Mouse (Mus musculus) forebrain, embryonic 11.5 days (tissue): ENCODE data around the gene Diexf. TPM values are rescaled to one million over a fixed set of nuclear protein-coding genes. Genes with fewer than 3 reads are reported as not detected.

Source experiments
- ATAC-seq: fragments of 200-750 bp; cut with Nextera tagmentation; replicated peaks from 2 replicates; pipeline ENCODE4 v1.8.0; 2017; ENCODE audit warnings: moderate TSS enrichment; ENCODE audit not compliant: low FRiP score
- DNase-seq: peaks from one replicate; pipeline ENCODE4 v3.0.0-alpha.2; 2017; ENCODE audit warnings: low spot score
- H3K27ac ChIP-seq: fragments of 300-500 bp; sonication (generic); 2 replicates; pipeline ENCODE4 v1.5.1; 2014; ENCODE audit warnings: low read depth, low read length
- H3K27me3 ChIP-seq: fragments of 300-500 bp; sonication (generic); 2 replicates; pipeline ENCODE4 v1.6.1; 2014; ENCODE audit warnings: mild to moderate bottlenecking, low read length, mixed read lengths; ENCODE audit not compliant: control insufficient read depth, insufficient read depth
- H3K36me3 ChIP-seq: fragments of 300-500 bp; sonication (generic); 2 replicates; pipeline ENCODE4 v1.6.1; 2014; ENCODE audit warnings: mild to moderate bottlenecking, low read length, moderate library complexity, mixed read lengths; ENCODE audit not compliant: control insufficient read depth, insufficient read depth
- H3K4me1 ChIP-seq: fragments of 300-500 bp; sonication (generic); replicated peaks from 2 replicates; pipeline ENCODE4 v1.6.1; 2014; ENCODE audit warnings: low read length, mixed read lengths; ENCODE audit not compliant: control insufficient read depth, insufficient read depth
- H3K4me2 ChIP-seq: fragments of 300-500 bp; sonication (generic); 2 replicates; pipeline ENCODE4 v1.6.1; 2014; ENCODE audit warnings: low read depth, mild to moderate bottlenecking, low read length, moderate library complexity, mixed read lengths; ENCODE audit not compliant: severe bottlenecking
- H3K4me3 ChIP-seq: fragments of 300-500 bp; sonication (generic); 2 replicates; pipeline ENCODE4 v1.5.1; 2014; ENCODE audit warnings: low read depth, low read length
- H3K9ac ChIP-seq: fragments of 300-500 bp; sonication (generic); 2 replicates; pipeline ENCODE4 v1.6.1; 2014; ENCODE audit warnings: low read length
- H3K9me3 ChIP-seq: fragments of 300-500 bp; sonication (generic); 2 replicates; pipeline ENCODE4 v1.6.1; 2016; ENCODE audit warnings: low read length, mixed read lengths; ENCODE audit not compliant: control insufficient read depth
- WGBS: fragments of 180-500 bp; shearing (Covaris S2); extraction: QIAGEN DNeasy Blood & Tissue Kit; methylation state at CpG from one replicate; pipeline ENCODE4 v1.1.7; 2014; 5-methylcytosine and 5-hydroxymethylcytosine counted together
- polyA plus RNA-seq: library from polyadenylated mRNA; unstranded; fragments of >200 nt; fragmentation: Nextera tagmentation; extraction: Ambion mirVana; gene quantifications from 2 replicates; pipeline ENCODE4 v1.2.1, GENCODE M21; 2014

Diexf gene
- polyA plus RNA-seq, 1 experiment from 2014 or later, result 13.2 TPM

DNA sequence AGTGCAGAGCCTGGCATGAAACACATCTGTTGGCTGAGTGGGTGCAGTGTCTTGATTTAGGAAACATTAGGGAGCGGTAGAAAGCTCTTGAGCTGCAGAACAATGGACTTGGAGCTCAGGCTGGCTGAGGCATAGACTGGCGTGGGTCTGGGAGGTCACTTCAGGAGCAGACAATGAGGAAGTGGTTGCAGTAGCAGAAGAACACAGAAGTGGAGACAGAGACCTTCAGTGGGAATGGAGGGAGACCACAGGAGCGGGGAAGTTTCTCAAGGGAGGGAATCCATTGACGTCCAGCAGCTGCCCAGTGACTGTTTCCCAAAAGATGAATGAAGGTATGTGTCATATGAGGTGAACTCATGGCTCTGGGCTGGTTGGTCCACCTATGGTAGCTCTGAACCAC lies 15.0 kb upstream of the Diexf start:
- Histone ChIP-seq H3K4me1 (no peaks in the 10 kb centered on the region), H3K27ac (no peak overlapping the region), H3K36me3 (no peaks in the 10 kb centered on the region), H3K27me3 (no peaks in the 10 kb centered on the region), H3K4me2 (no peak overlapping the region), H3K9me3 (no peaks in the 10 kb centered on the region), H3K4me3 (no peak overlapping the region), H3K9ac (no peak overlapping the region)
- 84% methylated on average over 4 of the region's 4 CpGs for WGBS
- DNase-seq (no peak), ATAC-seq (no peak)

DNA sequence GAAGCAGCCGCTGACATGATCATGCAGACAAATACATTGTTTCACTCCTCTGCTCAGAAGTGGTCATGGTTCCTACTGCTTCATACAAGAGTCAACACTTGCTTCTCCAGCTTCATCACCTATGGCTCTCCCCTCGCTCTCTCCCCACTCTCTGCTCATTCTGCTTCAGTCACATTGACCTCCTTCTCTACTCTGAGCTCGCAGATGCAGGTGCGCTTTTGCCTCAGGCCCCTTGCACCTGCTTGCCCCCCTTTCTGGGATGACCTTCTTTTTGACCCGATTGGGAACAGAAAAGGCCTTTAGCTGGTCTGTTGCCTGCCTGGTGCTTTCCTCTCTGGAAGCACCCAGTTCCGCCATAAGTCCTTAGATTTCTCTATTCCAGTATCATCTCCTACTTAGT lies 14.4 kb upstream of the Diexf start:
- H3K9ac ChIP-seq, result no peak overlapping the region
- no peaks in the 10 kb centered on the region for H3K27me3 ChIP-seq
- no peak for ATAC-seq
- no peak overlapping the region for H3K4me2 ChIP-seq
- H3K36me3 ChIP-seq, result no peaks in the 10 kb centered on the region
- no peak overlapping the region for H3K27ac ChIP-seq
- no peak overlapping the region for H3K4me3 ChIP-seq
- WGBS, result 87% methylated on average over 6 of the region's 6 CpGs
- no peaks in the 10 kb centered on the region for H3K9me3 ChIP-seq
- no peak for DNase-seq
- no peaks in the 10 kb centered on the region for H3K4me1 ChIP-seq

DNA sequence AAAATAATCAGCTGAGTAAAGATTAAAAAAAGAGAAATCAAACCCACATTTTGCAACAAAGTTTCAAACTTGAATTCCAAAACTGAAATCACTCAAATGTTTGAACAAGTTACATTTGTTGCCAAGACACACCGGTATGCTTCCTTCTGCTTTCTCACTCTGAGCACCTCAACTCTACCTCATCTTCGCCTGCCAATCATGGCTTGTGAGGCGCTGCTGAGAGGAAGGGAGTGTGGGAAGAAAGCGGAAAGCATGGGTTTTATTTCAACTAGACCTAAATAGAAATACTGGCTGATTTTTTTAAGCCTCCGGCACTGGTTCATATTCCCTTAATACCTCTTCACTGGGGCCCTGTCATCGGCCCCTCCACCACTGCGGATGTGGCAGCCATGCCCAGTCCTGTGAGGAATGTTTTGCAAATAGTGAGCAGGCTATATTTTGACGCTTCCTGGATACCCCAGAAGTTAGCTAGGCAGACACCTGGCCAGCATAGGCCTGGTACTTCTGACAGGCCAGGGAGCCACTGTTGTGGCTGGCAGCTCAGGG lies 12.5 kb upstream of the Diexf start:
- no peak for ATAC-seq
- H3K27ac ChIP-seq, result no peak overlapping the region
- 87% methylated on average over 8 of the region's 8 CpGs for WGBS
- H3K36me3 ChIP-seq, result no peaks in the 10 kb centered on the region
- H3K27me3 ChIP-seq, result no peaks in the 10 kb centered on the region
- H3K9ac ChIP-seq, result no peak overlapping the region
- H3K9me3 ChIP-seq, result no peaks in the 10 kb centered on the region
- no peak overlapping the region for H3K4me3 ChIP-seq
- H3K4me2 ChIP-seq, result no peak overlapping the region
- H3K4me1 ChIP-seq, result no peaks in the 10 kb centered on the region
- no peak for DNase-seq

DNA sequence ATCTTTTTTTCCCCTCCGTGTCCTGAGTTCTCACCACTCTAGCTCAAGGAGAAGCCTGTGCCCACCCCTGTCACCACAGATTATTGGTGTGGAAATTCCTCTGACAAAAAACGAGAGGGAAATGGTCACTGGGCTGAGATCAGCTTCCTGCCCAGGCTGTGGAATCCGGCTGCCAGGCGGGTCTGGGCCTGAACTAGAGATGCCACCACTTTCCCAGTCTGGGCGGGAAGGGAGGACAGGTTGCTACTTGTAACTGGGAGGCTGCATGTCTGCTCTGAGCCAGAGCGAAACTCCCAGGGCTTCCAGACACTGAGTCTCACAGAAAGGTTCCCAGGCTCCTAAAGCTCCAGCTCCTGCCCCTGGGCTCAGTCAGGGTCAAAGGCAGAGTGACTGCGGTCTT lies 11.0 kb upstream of the Diexf start:
- Histone ChIP-seq H3K4me2 (no peak overlapping the region), H3K4me1 (no peaks in the 10 kb centered on the region), H3K9ac (no peak overlapping the region), H3K27me3 (no peaks in the 10 kb centered on the region), H3K27ac (no peak overlapping the region), H3K36me3 (no peaks in the 10 kb centered on the region), H3K4me3 (no peak overlapping the region), H3K9me3 (no peaks in the 10 kb centered on the region)
- no peak for ATAC-seq
- DNase-seq, result no peak
- 81% methylated on average over 7 of the region's 7 CpGs for WGBS

DNA sequence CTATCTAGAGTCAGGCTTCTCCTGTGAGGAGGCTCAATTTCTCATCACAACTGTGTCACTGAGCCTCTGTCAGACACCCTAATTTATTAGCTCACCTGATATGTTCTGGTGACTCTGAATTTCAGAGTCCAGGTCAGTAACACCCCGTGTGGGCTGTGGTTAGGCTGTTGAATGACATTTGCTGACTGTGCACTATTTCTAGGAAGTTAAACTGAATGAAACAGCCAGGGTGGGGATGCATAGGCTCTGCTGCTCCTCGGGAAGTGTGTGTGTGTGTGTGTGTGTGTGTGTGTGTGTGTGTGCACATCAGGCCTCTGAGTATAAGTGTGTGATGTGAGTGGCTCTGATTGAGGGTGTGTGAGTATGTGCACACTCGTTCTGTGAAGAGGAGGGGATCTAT lies 8.6 kb upstream of the Diexf start:
- H3K4me3 ChIP-seq, result no peak overlapping the region
- ATAC-seq (no peak), DNase-seq (no peak)
- no peaks in the 10 kb centered on the region for H3K9me3 ChIP-seq
- no peaks in the 10 kb centered on the region for H3K4me1 ChIP-seq
- H3K9ac ChIP-seq, result no peak overlapping the region
- 70% methylated on average over 3 of the region's 3 CpGs for WGBS
- no peaks in the 10 kb centered on the region for H3K27me3 ChIP-seq
- no peak overlapping the region for H3K4me2 ChIP-seq
- no peaks in the 10 kb centered on the region for H3K36me3 ChIP-seq
- no peak overlapping the region for H3K27ac ChIP-seq

DNA sequence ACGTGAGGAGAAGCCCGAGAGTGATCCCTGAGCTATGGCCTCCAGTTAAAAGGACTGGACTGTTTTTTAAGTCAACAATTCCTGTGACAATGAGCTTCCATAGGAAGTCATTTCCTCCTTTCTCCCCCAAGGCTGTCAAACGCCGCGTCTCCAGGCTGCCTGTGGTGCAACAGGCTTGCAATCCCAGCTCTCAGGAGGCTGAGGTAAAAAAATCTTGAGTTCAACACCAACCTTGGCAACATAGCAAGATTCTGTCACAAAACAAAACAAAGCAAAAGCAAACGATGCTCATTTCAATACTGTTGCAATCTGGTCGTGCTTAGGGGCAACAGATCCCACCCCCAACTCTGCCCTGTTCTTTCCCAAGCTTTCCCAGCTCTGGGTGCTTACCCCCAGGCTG lies 8.0 kb upstream of the Diexf start:
- Histone ChIP-seq H3K36me3 (no peaks in the 10 kb centered on the region), H3K4me1 (no peaks in the 10 kb centered on the region), H3K9ac (no peak overlapping the region), H3K4me2 (no peak overlapping the region), H3K27ac (no peak overlapping the region), H3K9me3 (no peaks in the 10 kb centered on the region), H3K27me3 (no peaks in the 10 kb centered on the region), H3K4me3 (no peak overlapping the region)
- ATAC-seq, result no peak
- no peak for DNase-seq
- 60% methylated on average over 7 of the region's 7 CpGs for WGBS

DNA sequence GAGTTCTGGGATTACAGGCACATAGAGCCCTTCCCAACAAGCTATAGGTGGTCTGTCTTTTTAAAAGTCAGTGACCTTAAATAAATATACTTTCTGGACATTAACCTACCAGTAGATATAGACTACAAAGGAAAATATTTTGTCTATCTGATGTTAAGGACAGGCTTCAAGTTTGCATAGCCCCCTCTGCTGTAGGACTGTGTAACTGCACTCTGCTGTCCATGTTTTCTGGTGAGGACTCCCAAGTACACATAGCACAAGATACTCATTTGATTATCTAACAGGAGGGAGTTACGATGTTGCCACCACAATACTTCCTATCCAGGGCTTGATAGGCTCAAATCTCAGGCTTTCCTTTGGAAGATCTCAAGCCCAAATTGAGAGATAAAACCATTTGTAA lies 3.7 kb upstream of the Diexf start:
- H3K4me2 ChIP-seq, result no peak overlapping the region
- H3K27me3 ChIP-seq, result no peaks in the 10 kb centered on the region
- H3K27ac ChIP-seq, result no peak overlapping the region
- ATAC-seq (no peak), DNase-seq (no peak)
- H3K4me1 ChIP-seq, result peaks cover 5% of the 10 kb centered on the region; the same call in 1 of the 2 replicates
- no peak overlapping the region for H3K9ac ChIP-seq
- no peaks in the 10 kb centered on the region for H3K9me3 ChIP-seq
- no peaks in the 10 kb centered on the region for H3K36me3 ChIP-seq
- WGBS, result 83% methylated on average over 1 of the region's 1 CpGs
- H3K4me3 ChIP-seq, result no peak overlapping the region

DNA sequence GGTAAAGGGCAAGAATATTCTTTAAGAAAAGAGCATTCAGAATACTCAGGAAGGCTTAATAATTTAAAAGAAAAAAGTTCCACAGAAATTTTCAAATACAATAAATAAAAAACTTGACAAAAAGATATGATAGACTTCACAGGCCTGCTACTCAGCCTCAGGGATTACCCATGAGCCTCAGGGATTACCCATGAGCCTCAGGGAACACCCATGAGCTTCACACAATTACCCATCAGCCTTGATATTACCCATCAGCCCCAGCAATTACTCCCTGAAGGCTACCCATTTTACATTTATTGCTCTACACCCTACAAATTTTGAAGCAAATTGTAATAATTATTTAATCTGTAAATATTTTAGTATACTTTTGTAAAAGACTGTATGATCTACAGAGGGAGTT lies 2.3 kb upstream of the Diexf start:
- no peaks in the 10 kb centered on the region for H3K9me3 ChIP-seq
- H3K9ac ChIP-seq, result no peak overlapping the region
- no peak for DNase-seq
- no peak overlapping the region for H3K4me2 ChIP-seq
- no peak overlapping the region for H3K4me3 ChIP-seq
- ATAC-seq, result no peak
- H3K27me3 ChIP-seq, result no peaks in the 10 kb centered on the region
- H3K27ac ChIP-seq, result no peak overlapping the region
- H3K36me3 ChIP-seq, result peaks cover 2% of the 10 kb centered on the region; the same call in 1 of the 2 replicates
- H3K4me1 ChIP-seq, result peaks cover 5% of the 10 kb centered on the region; the same call in 1 of the 2 replicates

DNA sequence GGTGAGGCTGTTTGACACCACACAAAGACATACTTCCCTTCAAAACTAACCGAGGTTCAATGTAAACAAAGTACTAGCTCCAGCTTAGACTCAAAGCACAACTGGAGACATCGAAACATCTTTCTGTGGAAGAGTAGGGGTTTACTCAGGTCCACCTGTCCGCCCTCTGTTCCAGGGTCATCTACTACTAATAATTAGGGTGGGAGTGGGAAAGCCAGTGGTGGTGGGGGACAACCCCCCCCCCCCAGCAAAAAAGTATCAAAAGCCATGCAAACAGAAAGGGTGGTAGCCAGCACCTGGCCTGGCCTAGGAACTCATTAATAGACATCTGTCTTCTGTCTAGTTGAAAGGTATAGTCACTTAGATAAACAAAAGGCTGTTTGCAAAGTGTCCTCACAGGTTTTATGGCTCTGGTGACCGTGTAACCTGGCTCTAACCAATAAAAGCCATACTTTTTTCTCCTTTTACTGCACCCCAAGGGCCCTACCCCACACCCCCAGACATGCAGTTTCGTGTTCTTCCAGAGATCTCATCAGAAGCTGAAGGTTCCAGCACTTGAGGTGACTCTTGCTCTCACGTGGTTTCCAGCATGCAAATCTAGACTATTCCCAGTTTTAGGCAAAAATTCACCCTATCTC lies 1.4 kb upstream of the Diexf start:
- peaks cover 5% of the 10 kb centered on the region; the same call in 1 of the 2 replicates for H3K4me1 ChIP-seq
- H3K27me3 ChIP-seq, result no peaks in the 10 kb centered on the region
- ATAC-seq, result no peak
- no peak overlapping the region for H3K27ac ChIP-seq
- DNase-seq, result no peak
- H3K4me3 ChIP-seq, result no peak overlapping the region
- no peaks in the 10 kb centered on the region for H3K9me3 ChIP-seq
- peaks cover 2% of the 10 kb centered on the region; the same call in 1 of the 2 replicates for H3K36me3 ChIP-seq
- H3K9ac ChIP-seq, result no peak overlapping the region
- no peak overlapping the region for H3K4me2 ChIP-seq
- WGBS, result 88% methylated on average over 6 of the region's 6 CpGs
